Mouse (Mus musculus) liver, embryonic 14.5 days (tissue): ENCODE data around the gene Clic4. TPM values are rescaled to one million over a fixed set of nuclear protein-coding genes. Genes with fewer than 3 reads are reported as not detected.
A peak's percentile ranks its signal among the peaks of the same experiment; 100 is the strongest.

ENCODE experiments used
- ATAC-seq: fragments of 200-750 bp; cut with Nextera tagmentation; 2 replicates; pipeline ENCODE4 v1.8.0; 2017; ENCODE audit warnings: moderate number of reproducible peaks, mild to moderate bottlenecking, moderate library complexity; ENCODE audit not compliant: insufficient read depth
- DNase-seq, 3 experiments: peaks; one replicate each; pipeline ENCODE4 v3.0.0-alpha.2; 2012 to 2013; ENCODE audit warnings: low read depth in 3 of 3, low spot score in 3 of 3
- H3K27ac ChIP-seq: fragments of 300-500 bp; sonication (generic); 2 replicates; pipeline ENCODE4 v1.5.1; 2014; ENCODE audit warnings: moderate library complexity, mild to moderate bottlenecking, control low read depth, inconsistent platforms
- H3K27me3 ChIP-seq: fragments of 300-500 bp; sonication (generic); 2 replicates; pipeline ENCODE4 v1.6.1; 2014; ENCODE audit warnings: mild to moderate bottlenecking, low read length, moderate library complexity; ENCODE audit not compliant: control insufficient read depth, insufficient read depth
- H3K36me3 ChIP-seq: fragments of 300-500 bp; sonication (generic); replicated peaks from 2 replicates; pipeline ENCODE4 v1.6.1; 2014; ENCODE audit warnings: low read depth; ENCODE audit not compliant: control insufficient read depth, insufficient read depth
- H3K4me1 ChIP-seq, 2 experiments: fragments of 200-500 bp in 1 of 2; fragments of 300-500 bp in 1 of 2; sonication (generic) in 1 of 2; replicated peaks; 2 replicates each; pipeline ENCODE4 v1.6.1; 2012 to 2014; ENCODE audit warnings: antibody characterized with exemption in 1 of 2, inconsistent platforms in 1 of 2, low read length in 1 of 2; ENCODE audit not compliant: control insufficient read depth in 2 of 2, insufficient read depth in 2 of 2
- H3K4me2 ChIP-seq: fragments of 300-500 bp; sonication (generic); 2 replicates; pipeline ENCODE4 v1.6.1; 2014; ENCODE audit warnings: low read depth, mild to moderate bottlenecking, control low read depth, moderate library complexity
- H3K4me3 ChIP-seq, 2 experiments: fragments of 200-500 bp in 1 of 2; fragments of 300-500 bp in 1 of 2; sonication (generic) in 1 of 2; 2 replicates each; pipeline ENCODE4 v1.5.1; 2012 to 2014; ENCODE audit warnings: low read depth in 2 of 2, low read length in 2 of 2, mild to moderate bottlenecking in 2 of 2, control low read depth in 1 of 2, inconsistent platforms in 1 of 2, moderate library complexity in 1 of 2; ENCODE audit not compliant: insufficient read depth in 1 of 2
- H3K9ac ChIP-seq: fragments of 300-500 bp; sonication (generic); replicated peaks from 2 replicates; pipeline ENCODE4 v1.6.1; 2014; ENCODE audit warnings: mild to moderate bottlenecking, control low read depth, moderate library complexity
- H3K9me3 ChIP-seq: fragments of 300-500 bp; sonication (generic); 2 replicates; pipeline ENCODE4 v1.6.1; 2016; ENCODE audit warnings: low read length, mixed read lengths; ENCODE audit not compliant: control insufficient read depth
- CTCF ChIP-seq: IDR thresholded peaks from 2 replicates; pipeline ENCODE4 v1.5.1; 2016; ENCODE audit warnings: antibody characterized with exemption, low read depth, control low read depth
- EP300 ChIP-seq: IDR thresholded peaks from 2 replicates; pipeline ENCODE4 v1.6.1; 2016; ENCODE audit warnings: antibody characterized with exemption, low read depth
- WGBS: fragments of 180-500 bp; shearing (Covaris S2); extraction: QIAGEN DNeasy Blood & Tissue Kit; methylation state at CpG from one replicate; pipeline ENCODE4 v1.1.7; 2014; ENCODE audit not compliant: insufficient replicate concordance; 5-methylcytosine and 5-hydroxymethylcytosine counted together
- polyA plus RNA-seq, 2 experiments: library from polyadenylated mRNA; depleted of rRNA in 1 of 2; stranded (reverse) in 1 of 2; unstranded in 1 of 2; fragments of >200 nt; fragmentation: Nextera tagmentation in 1 of 2; extraction: Ambion mirVana in 1 of 2; gene quantifications; 2 replicates each; pipeline versions ENCODE4 v1.2.1 to v1.2.3; 2012 to 2014

Gene Clic4
- polyA plus RNA-seq, 2 experiments, result 40.8 to 65.8 TPM

DNA sequence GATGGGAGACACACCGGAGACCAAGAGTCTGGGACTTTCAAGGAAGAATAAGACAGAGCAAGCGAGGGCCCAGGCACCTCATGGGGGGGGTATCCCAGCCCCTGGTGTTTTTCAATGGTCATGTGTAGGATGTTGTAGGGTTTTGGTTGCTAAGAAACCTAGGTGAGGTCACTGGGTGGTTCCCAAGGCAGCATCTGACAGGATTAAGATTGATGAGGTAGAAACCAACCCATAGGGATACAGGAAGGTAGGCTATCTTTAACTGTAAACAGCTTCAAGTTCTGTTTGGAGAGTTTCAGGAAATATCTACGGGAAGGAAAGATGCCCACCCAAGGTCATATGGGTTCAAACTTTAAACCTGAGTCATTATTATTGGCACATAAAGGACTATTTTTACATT is 21.2 kb upstream of the Clic4 start:
- Histone ChIP-seq H3K36me3 (no peaks in the 10 kb centered on the region), H3K4me3 (no peak overlapping the region), H3K27me3 (no peaks in the 10 kb centered on the region), H3K9ac (no peak overlapping the region), H3K9me3 (no peaks in the 10 kb centered on the region), H3K4me2 (no peak overlapping the region), H3K4me1 (peaks cover 19 to 22% of the 10 kb centered on the region in 2 experiments), H3K27ac (no peak overlapping the region)
- DNase-seq, result no peak
- TF ChIP-seq CTCF (no peak), EP300 (no peak)
- WGBS, result 68% methylated on average over 3 of the region's 3 CpGs
- no peak for ATAC-seq

DNA sequence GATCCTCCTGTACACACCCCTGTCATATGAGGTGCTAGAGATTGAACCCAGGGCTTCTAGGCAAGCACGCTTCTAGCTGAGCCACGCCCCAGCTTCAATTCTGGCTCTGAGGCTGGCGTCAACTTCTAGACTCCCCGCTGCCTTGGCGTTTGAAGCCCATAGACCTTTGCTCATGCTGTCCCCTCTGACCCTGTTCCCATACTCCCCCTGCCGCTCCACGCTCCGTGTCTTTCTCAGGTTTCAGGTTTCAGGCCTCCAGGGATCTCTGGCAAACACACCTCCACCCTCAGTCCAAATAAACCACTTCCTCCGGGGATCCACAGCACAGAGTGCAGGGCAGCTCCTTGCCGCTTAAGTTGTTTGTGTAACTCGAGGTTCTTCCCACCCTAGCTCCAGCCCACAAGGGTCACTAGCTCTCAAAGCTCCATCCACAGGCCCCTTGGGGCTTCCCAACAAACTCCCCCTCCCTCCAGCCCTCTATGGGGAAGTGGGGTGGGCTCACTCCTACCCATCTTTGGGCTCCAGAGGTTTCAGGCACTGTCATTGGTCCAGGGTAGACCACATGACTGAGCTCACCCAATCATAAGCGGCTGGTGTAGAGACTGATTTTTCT is 20.0 kb upstream of the Clic4 start:
- H3K27ac ChIP-seq, result peak overlapping the region; percentile 40; the same call in 1 of the 2 replicates
- no peaks in the 10 kb centered on the region for H3K27me3 ChIP-seq
- H3K4me1 ChIP-seq, result peaks cover 31 to 34% of the 10 kb centered on the region in 2 experiments
- peak overlapping the region; percentile 61 for H3K4me2 ChIP-seq
- ATAC-seq (peak; percentile 36; the same call in 1 of the 2 replicates), DNase-seq (no peak)
- H3K9ac ChIP-seq, result peak overlapping the region; percentile 29; the same call in 1 of the 2 replicates
- no peaks in the 10 kb centered on the region for H3K9me3 ChIP-seq
- 12% methylated on average over 12 of the region's 12 CpGs for WGBS
- H3K36me3 ChIP-seq, result no peaks in the 10 kb centered on the region
- peak overlapping the region; percentile 8 to 19 for H3K4me3 ChIP-seq
- TF ChIP-seq EP300 (no peak), CTCF (no peak)

DNA sequence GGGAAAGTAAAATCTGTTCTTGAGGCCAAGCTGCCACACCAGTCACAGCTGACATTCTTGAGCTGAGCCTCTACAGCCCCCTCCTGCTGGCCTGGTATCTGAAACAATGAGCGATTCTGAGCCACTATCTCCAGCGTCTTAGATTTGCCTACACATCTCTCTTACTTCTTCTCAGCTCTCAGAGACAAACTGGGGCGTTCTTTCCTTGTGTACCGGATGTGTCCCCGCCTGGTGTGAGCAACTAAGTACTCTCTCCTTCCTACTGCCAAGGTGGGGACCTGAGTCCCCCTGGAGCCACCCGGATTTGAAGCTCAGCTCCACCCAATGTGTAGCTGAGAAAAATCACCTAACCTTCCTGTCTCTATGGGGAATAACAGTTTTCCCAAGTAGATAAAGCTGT is 19.2 kb upstream of the Clic4 start:
- peak overlapping the region; percentile 61 for H3K4me2 ChIP-seq
- no peaks in the 10 kb centered on the region for H3K27me3 ChIP-seq
- H3K4me1 ChIP-seq, result peaks cover 38% of the 10 kb centered on the region in 2 experiments
- DNase-seq (no peak), ATAC-seq (no peak)
- no peak overlapping the region for H3K4me3 ChIP-seq
- no peak for TF ChIP-seq CTCF
- TF ChIP-seq EP300, result no peak
- no peak overlapping the region for H3K9ac ChIP-seq
- no peaks in the 10 kb centered on the region for H3K9me3 ChIP-seq
- H3K27ac ChIP-seq, result no peak overlapping the region
- WGBS, result 42% methylated on average over 6 of the region's 6 CpGs
- H3K36me3 ChIP-seq, result no peaks in the 10 kb centered on the region

DNA sequence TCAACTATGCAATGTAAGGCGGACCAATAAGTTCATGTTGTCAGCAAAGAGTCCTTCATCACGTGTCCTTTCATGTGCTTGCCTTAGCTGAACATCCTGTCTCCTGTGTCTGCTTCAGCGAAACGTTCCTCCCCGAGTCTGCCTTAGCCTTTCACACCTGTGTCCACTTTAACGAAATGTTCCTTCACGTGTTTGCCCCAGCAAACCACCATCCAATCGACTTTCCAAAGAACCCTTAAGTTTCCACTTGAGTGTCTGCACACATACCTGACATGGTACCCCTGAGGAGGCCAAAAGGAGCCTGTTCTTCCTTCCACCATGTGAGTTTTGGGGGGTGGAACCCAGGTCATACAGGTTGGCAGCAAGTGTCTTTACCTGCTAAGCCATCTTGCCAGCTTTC is 18.6 kb upstream of the Clic4 start:
- ATAC-seq, result no peak
- peaks cover 42 to 45% of the 10 kb centered on the region in 2 experiments for H3K4me1 ChIP-seq
- H3K9me3 ChIP-seq, result no peaks in the 10 kb centered on the region
- H3K4me3 ChIP-seq, result no peak overlapping the region
- H3K9ac ChIP-seq, result no peak overlapping the region; the same call in 1 of the 2 replicates
- H3K36me3 ChIP-seq, result no peaks in the 10 kb centered on the region
- no peak overlapping the region for H3K27ac ChIP-seq
- TF ChIP-seq CTCF, result no peak
- TF ChIP-seq EP300, result no peak
- H3K27me3 ChIP-seq, result no peaks in the 10 kb centered on the region
- no peak for DNase-seq
- WGBS, result 81% methylated on average over 8 of the region's 8 CpGs
- no peak overlapping the region for H3K4me2 ChIP-seq

DNA sequence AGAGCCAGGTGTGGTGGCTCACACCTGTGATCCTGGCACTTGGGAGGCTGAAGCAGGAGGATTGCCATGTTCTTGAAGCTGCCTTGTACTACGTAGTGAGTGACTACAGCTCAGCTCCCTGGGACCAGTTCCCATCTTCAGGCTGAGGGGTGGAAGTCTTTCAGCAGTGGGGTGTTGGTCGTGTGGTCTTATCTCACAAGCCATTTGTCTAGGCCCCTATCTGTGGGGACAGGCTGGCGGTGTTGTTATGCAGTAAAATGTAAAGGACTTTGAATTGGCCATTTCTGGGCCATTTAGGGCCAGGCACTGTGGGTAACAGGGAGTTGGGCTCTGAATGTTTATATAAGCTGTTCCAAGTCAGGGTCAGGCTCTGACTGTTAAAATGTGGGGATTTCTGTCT is 15.4 kb upstream of the Clic4 start:
- H3K27me3 ChIP-seq, result no peaks in the 10 kb centered on the region
- ATAC-seq, result peak; percentile 86
- peak overlapping the region; percentile 67 for H3K4me2 ChIP-seq
- peak; percentile 82 to 83 (median 83) for DNase-seq
- WGBS, result 4% methylated on average over 3 of the region's 3 CpGs
- H3K9me3 ChIP-seq, result no peaks in the 10 kb centered on the region; the same call in 1 of the 2 replicates
- TF ChIP-seq CTCF (0 out of 2 replicates have a peak, but pooled peaks have one; percentile 6), EP300 (peak; percentile 96)
- peak overlapping the region; percentile 93 for H3K27ac ChIP-seq
- peak overlapping the region; percentile 61 for H3K9ac ChIP-seq
- peaks cover 54 to 55% of the 10 kb centered on the region in 2 experiments for H3K4me1 ChIP-seq
- H3K36me3 ChIP-seq, result no peaks in the 10 kb centered on the region
- H3K4me3 ChIP-seq, result peak overlapping the region in 1 of 2 experiments; percentile 1; a peak in 1 of 4 replicates
